Mouse (Mus musculus): Measurements from ENCODE around the gene Zfp784. TPM values are rescaled to one million over a fixed set of nuclear protein-coding genes. Genes with fewer than 3 reads are reported as not detected.

Gene Zfp784
- polyA plus RNA-seq, 1 experiment, result not detected

DNA sequence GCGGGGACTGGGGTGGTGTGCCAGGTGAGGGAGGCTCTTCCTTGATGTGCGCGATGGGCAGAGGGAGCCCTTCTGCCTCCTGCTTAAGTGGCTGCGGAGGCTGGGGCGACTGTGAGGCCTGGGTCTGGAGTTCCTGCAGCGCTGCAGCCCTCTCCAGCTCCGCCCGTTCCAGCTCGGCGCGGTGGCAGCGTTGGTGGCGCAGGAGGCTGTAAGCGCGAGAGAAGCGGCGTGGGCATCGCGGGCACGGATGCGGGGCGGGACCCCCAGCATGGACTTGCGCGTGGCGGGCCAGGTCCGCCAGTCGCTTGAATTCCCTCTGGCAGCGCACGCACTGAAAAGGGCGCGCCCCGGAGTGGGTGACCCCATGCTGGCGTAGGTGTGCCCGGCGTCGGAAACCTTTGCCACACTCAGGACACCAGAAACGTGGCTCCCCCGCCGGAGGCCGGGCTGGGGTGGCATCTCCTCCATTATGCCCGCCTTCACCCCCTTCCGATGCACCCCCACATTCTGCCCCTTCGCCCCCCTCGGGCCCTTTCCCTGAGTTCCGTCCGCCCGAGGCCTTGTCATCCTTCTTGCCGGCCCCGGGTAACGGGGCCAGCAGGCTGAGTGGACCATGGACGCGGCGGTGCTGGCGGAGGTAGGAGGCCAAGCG lies 44.8 kb downstream of the Zfp784 start:
- Histone ChIP-seq H3K27ac (ENCODE audit: insufficient read depth, low read depth, low read length) (no peak overlapping the region), H3K4me1 (ENCODE audit: control insufficient read depth, insufficient read depth, low read length) (peaks cover 28% of the 10 kb centered on the region), H3K4me3 (ENCODE audit: insufficient read depth, low read depth, low read length) (no peak overlapping the region)
- 65% methylated on average over 55 of the region's 55 CpGs for WGBS
- no peak for TF ChIP-seq CTCF (IDR thresholded peaks at IDR 0.05; ENCODE audit: insufficient read depth, low read depth, low read length)
- no peak for TF ChIP-seq POLR2A (IDR thresholded peaks at IDR 0.05; ENCODE audit: insufficient read depth, low read depth, low read length)

- no peak overlapping the region for H3K4me3 ChIP-seq (ENCODE audit: insufficient read depth, low read depth, low read length)
- 49% methylated on average over 2 of the region's 2 CpGs for WGBS
- TF ChIP-seq POLR2A (IDR thresholded peaks at IDR 0.05; ENCODE audit: insufficient read depth, low read depth, low read length) (no peak), CTCF (IDR thresholded peaks at IDR 0.05; ENCODE audit: insufficient read depth, low read depth, low read length) (no peak)
- no peak overlapping the region for H3K27ac ChIP-seq (ENCODE audit: insufficient read depth, low read depth, low read length)
- peaks cover 8% of the 10 kb centered on the region; the same call in 1 of the 2 replicates for H3K4me1 ChIP-seq (ENCODE audit: control insufficient read depth, insufficient read depth, low read length)
Observed at GRCm38 (mm10) chr7:4988250-4988649, 50.0 kb downstream of the Zfp784 start.

Other genes with a start within 250 kb of the Zfp784 start
- not detected in 2 replicates for gene Tmem238, start 248.8 kb downstream of the Zfp784 start, polyA plus RNA-seq (2012; ENCODE audit: insufficient read depth, insufficient read length, low replicate concordance, missing spikeins)
- not detected in 2 replicates for gene Rpl28, start 245.6 kb downstream of the Zfp784 start, polyA plus RNA-seq (2012; ENCODE audit: insufficient read depth, insufficient read length, low replicate concordance, missing spikeins)
- not detected in 2 replicates for gene Ube2s, start 225.9 kb downstream of the Zfp784 start, polyA plus RNA-seq (2012; ENCODE audit: insufficient read depth, insufficient read length, low replicate concordance, missing spikeins)
- 146 TPM in 1 of 2 replicates, not detected in the other for gene Shisa7, start 193.8 kb downstream of the Zfp784 start, polyA plus RNA-seq (2012; ENCODE audit: insufficient read depth, insufficient read length, low replicate concordance, missing spikeins)
- gene Isoc2b, start 168.2 kb downstream of the Zfp784 start, polyA plus RNA-seq (2012; ENCODE audit: insufficient read depth, insufficient read length, low replicate concordance, missing spikeins), result not detected in 2 replicates
- not detected in 2 replicates for gene Isoc2a, start 161.3 kb downstream of the Zfp784 start, polyA plus RNA-seq (2012; ENCODE audit: insufficient read depth, insufficient read length, low replicate concordance, missing spikeins)
- not detected in 2 replicates for gene Gm36210, start 131.9 kb downstream of the Zfp784 start, polyA plus RNA-seq (2012; ENCODE audit: insufficient read depth, insufficient read length, low replicate concordance, missing spikeins)
- gene Zfp628, start 123.2 kb downstream of the Zfp784 start, polyA plus RNA-seq (2012; ENCODE audit: insufficient read depth, insufficient read length, low replicate concordance, missing spikeins), result not detected in 2 replicates
- not detected in 2 replicates for gene Nat14, start 116.4 kb downstream of the Zfp784 start, polyA plus RNA-seq (2012; ENCODE audit: insufficient read depth, insufficient read length, low replicate concordance, missing spikeins)
- not detected in 2 replicates for gene Ssc5d, start 112.7 kb downstream of the Zfp784 start, polyA plus RNA-seq (2012; ENCODE audit: insufficient read depth, insufficient read length, low replicate concordance, missing spikeins)
- gene Sbk2, start 74.0 kb downstream of the Zfp784 start, polyA plus RNA-seq (2012; ENCODE audit: insufficient read depth, insufficient read length, low replicate concordance, missing spikeins), result not detected in 2 replicates
- not detected in 2 replicates for gene Sbk3, start 67.3 kb downstream of the Zfp784 start, polyA plus RNA-seq (2012; ENCODE audit: insufficient read depth, insufficient read length, low replicate concordance, missing spikeins)
- gene Zfp579, start 42.3 kb downstream of the Zfp784 start, polyA plus RNA-seq (2012; ENCODE audit: insufficient read depth, insufficient read length, low replicate concordance, missing spikeins), result not detected in 2 replicates
- gene Zfp524, start 24.0 kb downstream of the Zfp784 start, polyA plus RNA-seq (2012; ENCODE audit: insufficient read depth, insufficient read length, low replicate concordance, missing spikeins), result not detected in 2 replicates
- not detected in 2 replicates for gene Fiz1, start 23.7 kb downstream of the Zfp784 start, polyA plus RNA-seq (2012; ENCODE audit: insufficient read depth, insufficient read length, low replicate concordance, missing spikeins)
- gene Gm44973, start 22.9 kb downstream of the Zfp784 start, polyA plus RNA-seq (2012; ENCODE audit: insufficient read depth, insufficient read length, low replicate concordance, missing spikeins), result not detected in 2 replicates
- not detected in 2 replicates for gene Zfp865, start 18.1 kb downstream of the Zfp784 start, polyA plus RNA-seq (2012; ENCODE audit: insufficient read depth, insufficient read length, low replicate concordance, missing spikeins)
- not detected in 2 replicates for gene Ccdc106, start 17.9 kb downstream of the Zfp784 start, polyA plus RNA-seq (2012; ENCODE audit: insufficient read depth, insufficient read length, low replicate concordance, missing spikeins)
- gene 4632433K11Rik, start 4.3 kb downstream of the Zfp784 start, polyA plus RNA-seq (2012; ENCODE audit: insufficient read depth, insufficient read length, low replicate concordance, missing spikeins), result not detected in 2 replicates
- not detected in 2 replicates for gene Zfp580, start 13.1 kb upstream of the Zfp784 start, polyA plus RNA-seq (2012; ENCODE audit: insufficient read depth, insufficient read length, low replicate concordance, missing spikeins)
- 837 TPM in 1 of 2 replicates, not detected in the other for gene U2af2, start 23.7 kb upstream of the Zfp784 start, polyA plus RNA-seq (2012; ENCODE audit: insufficient read depth, insufficient read length, low replicate concordance, missing spikeins)
- gene Epn1, start 41.8 kb upstream of the Zfp784 start, polyA plus RNA-seq (2012; ENCODE audit: insufficient read depth, insufficient read length, low replicate concordance, missing spikeins), result not detected in 2 replicates
- gene Rfpl4, start 78.5 kb upstream of the Zfp784 start, polyA plus RNA-seq (2012; ENCODE audit: insufficient read depth, insufficient read length, low replicate concordance, missing spikeins), result not detected in 2 replicates
- gene Rasl2-9, start 87.5 kb upstream of the Zfp784 start, polyA plus RNA-seq (2012; ENCODE audit: insufficient read depth, insufficient read length, low replicate concordance, missing spikeins), result not detected in 2 replicates
- gene Vmn1r55, start 111.2 kb upstream of the Zfp784 start, polyA plus RNA-seq (2012; ENCODE audit: insufficient read depth, insufficient read length, low replicate concordance, missing spikeins), result not detected in 2 replicates
- not detected in 2 replicates for gene Vmn1r56, start 158.3 kb upstream of the Zfp784 start, polyA plus RNA-seq (2012; ENCODE audit: insufficient read depth, insufficient read length, low replicate concordance, missing spikeins)
- not detected in 2 replicates for gene Vmn1r57, start 180.0 kb upstream of the Zfp784 start, polyA plus RNA-seq (2012; ENCODE audit: insufficient read depth, insufficient read length, low replicate concordance, missing spikeins)

Data from olfactory bulb, adult 2 months (tissue).